Mouse (Mus musculus) intestine, embryonic 14.5 days (tissue): ENCODE data around the gene Rer1. TPM values are rescaled to one million over a fixed set of nuclear protein-coding genes. Genes with fewer than 3 reads are reported as not detected.

ENCODE experiments used
- ATAC-seq: fragments of 200-750 bp; cut with Nextera tagmentation; replicated peaks from 2 replicates; pipeline ENCODE4 v1.8.0; 2017; ENCODE audit warnings: low read depth, moderate number of reproducible peaks, moderate TSS enrichment, moderate library complexity; ENCODE audit not compliant: low FRiP score, low TSS enrichment
- DNase-seq: peaks from one replicate; pipeline ENCODE4 v3.0.0-alpha.2; 2018; ENCODE audit warnings: low spot score
- H3K27ac ChIP-seq: fragments of 300-500 bp; sonication (generic); 2 replicates; pipeline ENCODE4 v1.5.1; 2014; ENCODE audit warnings: low read depth, mild to moderate bottlenecking, control low read depth
- H3K27me3 ChIP-seq: fragments of 300-500 bp; sonication (generic); replicated peaks from 2 replicates; pipeline ENCODE4 v1.6.1; 2014; ENCODE audit warnings: low read length, control low read depth; ENCODE audit not compliant: control insufficient read depth, insufficient read depth
- H3K36me3 ChIP-seq: fragments of 300-500 bp; sonication (generic); 2 replicates; pipeline ENCODE4 v1.6.1; 2014; ENCODE audit warnings: low read length, control low read depth; ENCODE audit not compliant: control insufficient read depth, insufficient read depth
- H3K4me1 ChIP-seq: fragments of 300-500 bp; sonication (generic); replicated peaks from 2 replicates; pipeline ENCODE4 v1.6.1; 2014; ENCODE audit warnings: low read length, control low read depth, mixed read lengths; ENCODE audit not compliant: control insufficient read depth, insufficient read depth
- H3K4me2 ChIP-seq: fragments of 300-500 bp; sonication (generic); 2 replicates; pipeline ENCODE4 v1.6.1; 2014; ENCODE audit warnings: low read length
- H3K4me3 ChIP-seq: fragments of 300-500 bp; sonication (generic); 2 replicates; pipeline ENCODE4 v1.5.1; 2014; ENCODE audit warnings: low read depth, low read length, control low read depth, mixed read lengths
- H3K9ac ChIP-seq: fragments of 300-500 bp; sonication (generic); 2 replicates; pipeline ENCODE4 v1.6.1; 2014; ENCODE audit warnings: mild to moderate bottlenecking, low read length
- H3K9me3 ChIP-seq: fragments of 300-500 bp; sonication (generic); 2 replicates; pipeline ENCODE4 v1.6.1; 2016; ENCODE audit warnings: low read length, control low read depth; ENCODE audit not compliant: control insufficient read depth
- WGBS: fragments of 180-500 bp; shearing (Covaris S2); extraction: QIAGEN DNeasy Blood & Tissue Kit; methylation state at CpG from one replicate; pipeline ENCODE4 v1.1.7; 2014; 5-methylcytosine and 5-hydroxymethylcytosine counted together
- polyA plus RNA-seq: library from polyadenylated mRNA; unstranded; fragments of >200 nt; fragmentation: Nextera tagmentation; extraction: Ambion mirVana; gene quantifications from 2 replicates; pipeline ENCODE4 v1.2.1, GENCODE M21; 2014

Rer1 gene
- polyA plus RNA-seq: 188 and 191 TPM in 2 replicates

GRCm38 (mm10) chr4:155086108-155087024 is at the start of gene Rer1, which contains the start of gene Morn1:
Gene Rer1 (minus strand): TSS chr4:155086382.
Gene Morn1 (plus strand): TSS chr4:155086577.
- no peaks in the 10 kb centered on the region for H3K27me3 ChIP-seq
- DNase-seq (peak; percentile 100), ATAC-seq (peak; percentile 95)
- H3K27ac ChIP-seq: peak within 1 kb of the TSS; percentile 83
- H3K4me1 ChIP-seq: peaks cover 21% of the 10 kb centered on the region
- peak within 1 kb of the TSS; percentile 95 for H3K4me2 ChIP-seq
- H3K4me3 ChIP-seq: peak within 1 kb of the TSS; percentile 99
- H3K36me3 ChIP-seq: peaks cover 26% of the 10 kb centered on the region
- under 1% methylated on average over 85 of the region's 85 CpGs for WGBS
- H3K9me3 ChIP-seq: no peaks in the 10 kb centered on the region
- H3K9ac ChIP-seq: peak within 1 kb of the TSS; percentile 71

DNA sequence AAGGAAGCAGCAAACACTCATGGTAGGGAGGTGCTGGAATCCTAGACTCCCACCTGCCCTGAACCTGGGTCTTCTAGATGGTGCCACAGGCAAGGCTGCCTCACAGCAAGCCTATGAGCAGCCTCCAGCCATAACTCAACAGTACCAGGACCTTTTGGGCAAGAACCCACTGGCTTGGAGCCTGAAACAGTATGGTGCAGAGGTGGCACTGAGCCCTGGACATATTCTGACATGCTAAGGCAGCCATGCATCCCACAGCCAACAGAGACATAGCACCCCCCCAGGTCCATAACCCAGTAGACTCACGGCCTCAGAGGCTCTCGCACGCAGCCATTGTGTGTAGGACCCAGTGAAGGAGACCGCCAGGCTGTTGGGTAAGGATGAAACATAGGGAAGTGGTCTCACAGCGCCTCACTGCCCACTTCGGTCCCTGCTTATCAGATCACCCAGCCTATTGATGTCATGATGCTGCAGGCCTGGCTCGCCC is 48.5 kb upstream of the Rer1 start:
- Histone ChIP-seq H3K36me3 (no peaks in the 10 kb centered on the region), H3K9ac (no peak overlapping the region), H3K27me3 (no peaks in the 10 kb centered on the region), H3K4me2 (no peak overlapping the region), H3K4me3 (no peak overlapping the region), H3K4me1 (peaks cover 31% of the 10 kb centered on the region), H3K9me3 (no peaks in the 10 kb centered on the region), H3K27ac (no peak overlapping the region)
- DNase-seq (no peak), ATAC-seq (no peak)
- 91% methylated on average over 7 of the region's 7 CpGs for WGBS

- no peak overlapping the region for H3K4me2 ChIP-seq
- DNase-seq (no peak), ATAC-seq (no peak)
- WGBS: 25% methylated on average over 20 of the region's 20 CpGs
- no peaks in the 10 kb centered on the region for H3K36me3 ChIP-seq
- H3K27ac ChIP-seq: peak overlapping the region; percentile 7; the same call in 1 of the 2 replicates
- H3K27me3 ChIP-seq: no peaks in the 10 kb centered on the region
- no peak overlapping the region for H3K9ac ChIP-seq
- no peaks in the 10 kb centered on the region for H3K9me3 ChIP-seq
- peaks cover 31% of the 10 kb centered on the region for H3K4me1 ChIP-seq
- H3K4me3 ChIP-seq: no peak overlapping the region
Measured at GRCm38 (mm10) chr4:155133658-155134417, 47.7 kb upstream of the Rer1 start.

DNA sequence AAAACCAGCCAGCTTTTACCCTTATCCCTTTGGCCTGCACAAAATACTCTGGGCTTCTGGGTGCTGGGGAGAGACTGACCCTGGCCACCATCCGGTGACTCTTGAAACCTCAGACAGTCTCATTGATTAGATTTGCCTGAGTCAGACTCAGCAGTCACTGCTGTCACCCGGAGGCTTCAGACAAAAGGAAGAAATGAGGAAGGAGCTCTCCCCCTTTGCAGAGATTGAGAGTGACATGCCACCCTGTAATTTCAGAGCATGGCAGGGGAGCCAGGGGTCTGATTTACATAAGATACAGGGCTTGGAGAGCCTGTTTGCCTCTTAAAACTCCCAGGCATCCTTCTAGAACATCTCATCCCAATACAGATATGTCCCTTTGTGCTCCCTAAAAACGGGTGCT is 47.0 kb upstream of the Rer1 start:
- Histone ChIP-seq H3K4me3 (no peak overlapping the region), H3K27ac (peak overlapping the region; percentile 7; the same call in 1 of the 2 replicates), H3K9ac (no peak overlapping the region), H3K9me3 (no peaks in the 10 kb centered on the region), H3K27me3 (no peaks in the 10 kb centered on the region), H3K36me3 (no peaks in the 10 kb centered on the region), H3K4me1 (peaks cover 31% of the 10 kb centered on the region), H3K4me2 (no peak overlapping the region)
- ATAC-seq (no peak), DNase-seq (no peak)
- WGBS: 55% methylated on average over 3 of the region's 3 CpGs

- no peak overlapping the region for H3K9ac ChIP-seq
Measured at GRCm38 (mm10) chr4:155130616-155131015, 44.4 kb upstream of the Rer1 start.

DNA sequence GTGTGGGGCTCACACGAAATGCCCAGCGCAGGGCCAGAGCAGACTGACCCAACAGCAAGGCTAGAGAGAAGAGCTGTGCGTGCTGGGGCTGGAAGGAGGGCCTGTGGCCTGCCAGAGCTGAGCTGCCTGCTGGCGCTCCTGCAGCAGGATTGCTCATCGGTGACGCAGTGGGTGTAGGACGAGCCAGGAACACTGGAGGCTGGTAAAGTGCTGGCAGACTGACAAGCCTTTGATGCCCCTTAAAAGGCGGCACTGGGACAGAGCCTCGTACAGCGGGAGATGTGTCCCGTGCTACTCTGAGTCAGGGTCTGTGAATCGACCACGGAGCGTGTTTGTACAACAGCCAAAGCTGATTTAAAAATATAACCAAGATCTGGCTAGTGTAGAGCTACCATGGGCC is 43.8 kb upstream of the Rer1 start:
- no peak overlapping the region for H3K9ac ChIP-seq
- WGBS: 72% methylated on average over 14 of the region's 14 CpGs
- H3K4me2 ChIP-seq: no peak overlapping the region
- no peak overlapping the region for H3K4me3 ChIP-seq
- H3K4me1 ChIP-seq: peaks cover 29% of the 10 kb centered on the region
- peak overlapping the region; percentile 39; the same call in 1 of the 2 replicates for H3K27ac ChIP-seq
- ATAC-seq (no peak), DNase-seq (no peak)
- no peaks in the 10 kb centered on the region for H3K9me3 ChIP-seq
- H3K36me3 ChIP-seq: no peaks in the 10 kb centered on the region
- no peaks in the 10 kb centered on the region for H3K27me3 ChIP-seq

More at GRCm38 (mm10) chr4:155130616-155131015, 44.4 kb upstream of the Rer1 start:
- Histone ChIP-seq H3K4me2 (no peak overlapping the region), H3K4me1 (peaks cover 25% of the 10 kb centered on the region), H3K27me3 (no peaks in the 10 kb centered on the region), H3K27ac (peak overlapping the region; percentile 39; the same call in 1 of the 2 replicates), H3K9me3 (no peaks in the 10 kb centered on the region), H3K4me3 (no peak overlapping the region), H3K36me3 (no peaks in the 10 kb centered on the region)
- DNase-seq: no peak
- ATAC-seq: no peak
- 43% methylated on average over 7 of the region's 7 CpGs for WGBS

GRCm38 (mm10) chr4:155129132-155129917 is 43.1 kb upstream of the Rer1 start:
- Histone ChIP-seq H3K36me3 (no peaks in the 10 kb centered on the region), H3K9me3 (no peaks in the 10 kb centered on the region), H3K27ac (no peak overlapping the region), H3K4me3 (no peak overlapping the region), H3K27me3 (no peaks in the 10 kb centered on the region), H3K4me1 (peaks cover 33% of the 10 kb centered on the region), H3K4me2 (no peak overlapping the region), H3K9ac (no peak overlapping the region)
- DNase-seq: no peak
- WGBS: 92% methylated on average over 10 of the region's 10 CpGs
- no peak for ATAC-seq

- no peak for ATAC-seq
- Histone ChIP-seq H3K9ac (no peak overlapping the region), H3K27me3 (no peaks in the 10 kb centered on the region), H3K9me3 (no peaks in the 10 kb centered on the region), H3K4me1 (peaks cover 24% of the 10 kb centered on the region), H3K27ac (no peak overlapping the region), H3K36me3 (no peaks in the 10 kb centered on the region), H3K4me2 (no peak overlapping the region), H3K4me3 (no peak overlapping the region)
- 84% methylated on average over 15 of the region's 15 CpGs for WGBS
- DNase-seq: no peak
Measured at GRCm38 (mm10) chr4:155128411-155128810, 42.2 kb upstream of the Rer1 start.
